In the genomic region with DNA sequence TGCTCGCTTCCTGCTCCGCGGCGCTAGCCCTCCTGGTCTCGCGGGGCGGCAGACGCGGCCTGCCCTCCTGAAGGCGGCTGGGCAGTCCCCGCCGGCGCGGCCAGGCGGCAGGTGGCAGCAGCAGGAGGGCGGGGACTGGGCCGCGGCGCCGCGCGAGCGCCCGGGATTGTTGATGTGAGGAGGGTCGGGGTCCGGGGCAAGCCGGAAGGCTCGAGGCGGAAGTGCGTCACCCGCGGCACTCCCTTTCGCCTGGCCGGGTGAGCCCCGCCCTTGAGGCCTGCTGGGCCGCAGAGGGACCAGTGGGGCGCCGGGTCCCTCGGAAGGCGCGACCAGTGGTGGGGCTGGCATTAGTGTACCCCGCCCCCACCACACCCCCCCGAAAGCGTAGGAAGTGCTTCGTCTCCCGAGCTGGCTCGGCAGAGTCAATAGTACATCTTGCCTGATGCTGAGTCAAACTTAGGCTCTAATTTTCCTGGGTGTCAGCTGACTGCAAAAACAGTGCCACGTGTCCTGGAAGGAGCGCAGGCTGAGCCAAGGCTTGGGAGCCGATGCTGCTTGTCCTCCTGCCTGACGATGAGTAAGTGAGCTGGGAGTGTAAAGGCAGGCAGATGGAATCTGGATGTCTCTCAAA, we compare ENCODE assay signal across 8 mouse cellular contexts. TPM values are rescaled to one million over a fixed set of nuclear protein-coding genes. Genes with fewer than 3 reads are reported as not detected.
A peak's percentile ranks its signal among the peaks of the same experiment; 100 is the strongest.
DNase-seq lines count a peak whose midpoint lies in the region; ATAC-seq and TF ChIP-seq lines count a peak whose summit lies in the region.

Herpud2 (minus strand) TSS at position 210 of the 631 bp plus-strand sequence.

- H3K4me1 ChIP-seq in erythroblast, embryonic 14.5 days (ENCODE audit: control insufficient read depth) = peaks cover 42% of the 10 kb centered on the region
- peaks cover 14% of the 10 kb centered on the region for H3K4me1 ChIP-seq in heart, embryonic 12.5 days (replicated peaks)
- H3K4me1 ChIP-seq in liver, embryonic 12.5 days = peaks cover 32% of the 10 kb centered on the region
- H3K4me1 ChIP-seq in stomach, embryonic 15.5 days = peaks cover 13% of the 10 kb centered on the region

- peak within 1 kb of the TSS; percentile 99 for H3K27ac ChIP-seq in heart, embryonic 12.5 days (ENCODE audit: poor library complexity, severe bottlenecking)
- peak within 1 kb of the TSS; percentile 100 for H3K27ac ChIP-seq in liver, embryonic 12.5 days
- H3K27ac ChIP-seq in stomach, embryonic 15.5 days = peak within 1 kb of the TSS; percentile 100

- peaks cover 31% of the 10 kb centered on the region for H3K79me3 ChIP-seq in C2C12 (ENCODE audit: low read depth)

- peak; percentile 94 for TF ChIP-seq POLR2A in brain, embryonic 14.5 days (IDR thresholded peaks at IDR 0.05; ENCODE audit: borderline replicate concordance, extremely low read depth, insufficient read depth, insufficient read length, poor library complexity, severe bottlenecking)

- no peaks in the 10 kb centered on the region for H3K27me3 ChIP-seq in C2C12 (ENCODE audit: control insufficient read depth, insufficient read depth, insufficient read length)
- H3K27me3 ChIP-seq in erythroblast, embryonic 14.5 days (ENCODE audit: control insufficient read depth) = no peaks in the 10 kb centered on the region
- H3K27me3 ChIP-seq in heart, embryonic 12.5 days (replicated peaks) = no peaks in the 10 kb centered on the region
- no peaks in the 10 kb centered on the region for H3K27me3 ChIP-seq in liver, embryonic 12.5 days (replicated peaks)
- no peaks in the 10 kb centered on the region for H3K27me3 ChIP-seq in stomach, embryonic 15.5 days (replicated peaks)

- WGBS in heart, embryonic 12.5 days = under 1% methylated on average over 42 of the region's 51 CpGs
- WGBS in liver, embryonic 12.5 days (ENCODE audit: insufficient replicate concordance) = under 1% methylated on average over 51 of the region's 51 CpGs
- WGBS in stomach, embryonic 15.5 days = under 1% methylated on average over 51 of the region's 51 CpGs

- peak within 1 kb of the TSS; percentile 95 for H3ac ChIP-seq in C2C12 (ENCODE audit: control insufficient read depth, insufficient read length, low read depth)

- peak within 1 kb of the TSS; percentile 60 for H3K4me3 ChIP-seq in C2C12 (ENCODE audit: insufficient read depth, poor library complexity, severe bottlenecking)
- peak within 1 kb of the TSS; percentile 99 for H3K4me3 ChIP-seq in erythroblast, embryonic 14.5 days (replicated peaks)
- H3K4me3 ChIP-seq in heart, embryonic 12.5 days = peak within 1 kb of the TSS; percentile 84
- H3K4me3 ChIP-seq in liver, embryonic 12.5 days = peak within 1 kb of the TSS; percentile 94
- peak within 1 kb of the TSS; percentile 89 for H3K4me3 ChIP-seq in stomach, embryonic 15.5 days (replicated peaks)

- TF ChIP-seq CTCF in C2C12 (IDR thresholded peaks at IDR 0.05; ENCODE audit: control insufficient read depth, insufficient read depth, insufficient read length) = peak; percentile 8
- no peak for TF ChIP-seq CTCF in brain, embryonic 14.5 days (IDR thresholded peaks at IDR 0.05; ENCODE audit: borderline replicate concordance, extremely low read depth, insufficient read depth, insufficient read length)

- peak within 1 kb of the TSS; percentile 75 for H3K4me2 ChIP-seq in heart, embryonic 12.5 days
- peak within 1 kb of the TSS; percentile 72 for H3K4me2 ChIP-seq in liver, embryonic 12.5 days
- H3K4me2 ChIP-seq in stomach, embryonic 15.5 days = peak within 1 kb of the TSS; percentile 71

- peak; percentile 98 for ATAC-seq in heart, embryonic 12.5 days (ENCODE audit: insufficient number of reproducible peaks, low FRiP score)
- ATAC-seq in liver, embryonic 12.5 days = peak; percentile 96
- peak; percentile 98 for ATAC-seq in stomach, embryonic 15.5 days (ENCODE audit: insufficient read depth, low FRiP score, low read depth)

- H3K79me2 ChIP-seq in C2C12 (ENCODE audit: control insufficient read depth, insufficient read depth) = peaks cover 43% of the 10 kb centered on the region

- DNase-seq in brain, embryonic 14.5 days (ENCODE audit: low read depth) = peak; percentile 98
- DNase-seq in kidney, postnatal 10 days = peak; percentile 96
- DNase-seq in natural killer cell, adult 2 months (ENCODE audit: low spot score in 2 of 2) = peak; percentile 93

- peak within 1 kb of the TSS; percentile 93 for H3K9ac ChIP-seq in heart, embryonic 12.5 days
- peak within 1 kb of the TSS; percentile 97 for H3K9ac ChIP-seq in liver, embryonic 12.5 days
- H3K9ac ChIP-seq in stomach, embryonic 15.5 days = peak within 1 kb of the TSS; percentile 94

- H3K36me3 ChIP-seq in C2C12 (ENCODE audit: control insufficient read depth, insufficient read depth) = no peaks in the 10 kb centered on the region
- H3K36me3 ChIP-seq in erythroblast, embryonic 14.5 days (ENCODE audit: control insufficient read depth) = peaks cover 3% of the 10 kb centered on the region; the same call in 1 of the 2 replicates
- H3K36me3 ChIP-seq in heart, embryonic 12.5 days = no peaks in the 10 kb centered on the region; the same call in 1 of the 2 replicates
- peaks cover 3% of the 10 kb centered on the region; the same call in 1 of the 2 replicates for H3K36me3 ChIP-seq in liver, embryonic 12.5 days
- no peaks in the 10 kb centered on the region for H3K36me3 ChIP-seq in stomach, embryonic 15.5 days

- H3K9me3 ChIP-seq in erythroblast, embryonic 14.5 days (ENCODE audit: control insufficient read depth, low read length) = no peaks in the 10 kb centered on the region
- no peaks in the 10 kb centered on the region for H3K9me3 ChIP-seq in heart, embryonic 12.5 days (replicated peaks)
- no peaks in the 10 kb centered on the region for H3K9me3 ChIP-seq in liver, embryonic 12.5 days (replicated peaks)
- H3K9me3 ChIP-seq in stomach, embryonic 15.5 days = no peaks in the 10 kb centered on the region

TF ChIP-seq in C2C12, 6 proteins besides CTCF, POLR2A, EP300 and RAD21:
- peak; percentile 91 for TF ChIP-seq USF1 (IDR thresholded peaks at IDR 0.05; ENCODE audit: low read depth)
- TF ChIP-seq MAX (IDR thresholded peaks at IDR 0.05) = peak; percentile 95
- no peak for TF ChIP-seq FOSL1 (IDR thresholded peaks at IDR 0.05; ENCODE audit: insufficient read depth, low read length, poor library complexity, severe bottlenecking)

RNA-seq across cellular contexts. Expression of gene Herpud2, which starts in this region (rescaled TPM):
- 8.9 TPM for polyA plus RNA-seq in C2C12 (2012; fragmentation: generic; extraction: Trizol)
- 34.6 and 35.8 TPM in 2 replicates for polyA plus RNA-seq in brain, embryonic 14.5 days (2012; rRNA removed)
- polyA plus RNA-seq in erythroblast, embryonic 14.5 days (2012) = 1.8 and 1.9 TPM in 2 replicates
- polyA plus RNA-seq in heart, embryonic 12.5 days (2016; fragmentation: Nextera tagmentation; extraction: Ambion mirVana) = 37.0 and 38.1 TPM in 2 replicates
- polyA plus RNA-seq in liver, embryonic 12.5 days (2016; fragmentation: Nextera tagmentation; extraction: Ambion mirVana) = 24.7 and 24.9 TPM in 2 replicates
- polyA plus RNA-seq in stomach, embryonic 15.5 days (2015; fragmentation: Nextera tagmentation; extraction: Ambion mirVana) = 31.0 and 33.3 TPM in 2 replicates

Comparison
In these comparisons a context has a peak if more than half of its experiments do, and no peak if none do; other contexts are left out.
1. Peak in every context shown above with its lines: DNase-seq, ATAC-seq, H3K4me3 ChIP-seq and H3K27ac ChIP-seq.